Mouse (Mus musculus): Measurements from ENCODE around the gene Hectd1. TPM values are rescaled to one million over a fixed set of nuclear protein-coding genes. Genes with fewer than 3 reads are reported as not detected.

Gene Hectd1
- total RNA-seq (2017), result 139 and 151 TPM in 2 replicates

DNA sequence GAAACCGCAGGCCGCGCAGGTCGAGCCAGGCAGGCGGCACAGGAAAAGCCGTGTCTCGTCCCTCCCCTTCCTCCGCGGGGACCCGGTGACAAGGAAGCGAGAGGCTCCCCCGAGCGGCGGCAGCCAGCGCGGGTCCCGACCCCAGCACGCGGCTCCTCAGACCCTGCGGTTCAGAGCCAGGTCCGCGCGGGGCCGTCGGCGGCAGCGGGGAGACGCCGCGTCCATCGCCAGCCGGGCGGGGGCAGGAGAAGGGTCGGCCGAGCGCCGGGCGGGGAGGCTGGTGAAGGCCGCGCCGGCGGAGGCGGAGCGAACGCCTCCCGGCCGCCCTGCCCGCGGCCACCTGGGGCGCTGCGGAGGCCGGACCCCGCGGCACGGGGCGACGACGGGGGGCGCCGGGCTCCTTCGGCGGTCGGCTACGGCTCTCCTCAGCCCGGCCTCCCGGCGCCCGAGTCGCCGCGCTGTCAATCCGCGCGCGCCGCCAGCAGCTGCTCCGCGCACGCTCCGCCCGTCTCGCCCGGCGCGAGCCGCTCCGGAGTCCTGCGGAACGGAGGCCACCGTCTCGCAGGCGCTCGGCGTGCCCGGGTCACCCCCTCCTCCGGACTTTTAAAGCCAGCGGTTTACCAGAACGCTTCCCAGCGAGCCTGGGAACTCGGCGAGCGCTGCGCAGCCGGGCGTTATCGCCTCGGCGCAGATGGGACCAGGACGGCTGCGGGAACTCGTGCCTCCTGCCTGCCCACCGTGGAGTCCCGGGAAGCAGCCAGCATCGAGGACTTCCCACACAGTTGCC, at the start of gene Hectd1:
Gene Hectd1 (minus strand): TSS at position 247 of the 787 bp plus-strand sequence.
- ATAC-seq (replicated peaks in 1 of 2; ENCODE audit: insufficient read depth in 1 of 2, low FRiP score in 2 of 2, low TSS enrichment in 1 of 2, low read depth in 1 of 2, poor library complexity in 2 of 2, severe bottlenecking in 2 of 2), result peak; percentile 67 to 69

DNA sequence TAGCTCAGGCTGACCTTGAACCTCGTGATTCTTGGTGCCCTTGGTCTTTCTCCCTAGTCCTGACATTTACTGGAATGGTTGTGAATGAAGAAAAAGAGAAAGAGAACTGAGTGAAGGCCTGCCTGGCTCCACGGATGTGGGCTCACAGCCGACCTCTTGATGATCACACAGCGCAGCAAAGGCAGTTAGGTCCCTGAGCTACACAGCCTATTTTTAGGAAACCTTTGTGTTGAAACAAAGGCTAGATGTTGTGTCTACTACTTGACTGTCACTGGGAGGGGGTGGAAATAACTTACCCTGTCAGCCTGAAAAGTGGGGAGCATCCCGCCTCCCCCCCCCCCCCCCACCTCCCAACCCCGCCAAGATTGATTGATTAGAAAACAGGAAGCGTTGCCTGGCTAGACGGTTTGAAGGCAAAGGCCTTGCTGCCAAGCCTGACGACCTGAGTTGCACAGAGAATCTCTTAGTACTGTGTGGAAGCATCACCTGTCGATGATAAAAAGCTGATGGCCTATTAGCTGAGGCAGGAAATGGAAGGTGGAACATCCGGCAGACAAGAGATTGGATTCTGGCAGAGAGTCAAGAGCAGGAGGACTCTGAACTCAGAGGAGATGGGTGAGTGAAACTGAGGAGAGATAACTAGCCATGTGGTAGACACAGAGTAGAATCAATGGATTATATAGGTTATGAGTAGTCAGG, 42.3 kb upstream of the Hectd1 start:
- peak in 1 of 2 experiments; percentile 20; a peak in 1 of 4 replicates for ATAC-seq (replicated peaks in 1 of 2; ENCODE audit: insufficient read depth in 1 of 2, low FRiP score in 2 of 2, low TSS enrichment in 1 of 2, low read depth in 1 of 2, poor library complexity in 2 of 2, severe bottlenecking in 2 of 2)

DNA sequence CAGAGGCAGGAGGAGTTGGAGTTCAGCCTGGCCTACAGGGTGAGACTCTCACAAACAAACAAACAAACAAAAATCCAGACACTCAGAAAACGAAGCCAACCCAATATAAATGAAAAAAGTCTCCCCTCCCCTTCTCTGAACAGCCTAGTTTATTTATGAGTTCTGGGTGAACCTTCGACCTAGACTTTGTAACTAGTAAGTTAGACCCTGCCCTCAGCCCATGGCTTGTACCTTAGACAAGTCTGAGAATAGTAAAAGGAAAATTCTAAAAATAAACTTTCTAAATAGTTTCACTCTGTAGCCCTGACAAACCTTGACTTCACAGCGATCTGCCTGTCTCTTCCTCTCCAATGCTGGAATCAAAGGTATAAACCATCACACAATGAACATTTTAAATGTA, 40.2 kb upstream of the Hectd1 start:
- ATAC-seq (replicated peaks in 1 of 2; ENCODE audit: insufficient read depth in 1 of 2, low FRiP score in 2 of 2, low TSS enrichment in 1 of 2, low read depth in 1 of 2, poor library complexity in 2 of 2, severe bottlenecking in 2 of 2), result no peak

DNA sequence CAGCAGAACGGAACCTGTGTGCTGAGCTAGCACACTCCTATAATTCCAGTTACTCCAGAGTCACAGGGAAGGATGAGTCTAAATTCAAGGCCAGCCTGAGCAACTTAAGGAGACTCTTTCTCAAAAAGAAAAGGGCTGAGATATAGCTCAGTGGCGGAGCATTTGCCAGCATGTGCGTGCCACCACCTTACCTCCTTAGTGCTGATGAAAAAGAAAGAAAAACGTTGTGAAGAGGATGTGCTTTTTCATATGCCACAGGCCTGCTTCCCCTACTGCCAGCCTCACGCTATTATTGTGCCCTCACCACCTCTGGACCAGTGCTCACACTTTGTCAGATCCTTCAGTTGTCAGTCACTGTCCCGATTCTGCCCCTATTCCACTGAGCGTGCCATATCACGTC, 37.7 kb upstream of the Hectd1 start:
- ATAC-seq (replicated peaks in 1 of 2; ENCODE audit: insufficient read depth in 1 of 2, low FRiP score in 2 of 2, low TSS enrichment in 1 of 2, low read depth in 1 of 2, poor library complexity in 2 of 2, severe bottlenecking in 2 of 2), result no peak

DNA sequence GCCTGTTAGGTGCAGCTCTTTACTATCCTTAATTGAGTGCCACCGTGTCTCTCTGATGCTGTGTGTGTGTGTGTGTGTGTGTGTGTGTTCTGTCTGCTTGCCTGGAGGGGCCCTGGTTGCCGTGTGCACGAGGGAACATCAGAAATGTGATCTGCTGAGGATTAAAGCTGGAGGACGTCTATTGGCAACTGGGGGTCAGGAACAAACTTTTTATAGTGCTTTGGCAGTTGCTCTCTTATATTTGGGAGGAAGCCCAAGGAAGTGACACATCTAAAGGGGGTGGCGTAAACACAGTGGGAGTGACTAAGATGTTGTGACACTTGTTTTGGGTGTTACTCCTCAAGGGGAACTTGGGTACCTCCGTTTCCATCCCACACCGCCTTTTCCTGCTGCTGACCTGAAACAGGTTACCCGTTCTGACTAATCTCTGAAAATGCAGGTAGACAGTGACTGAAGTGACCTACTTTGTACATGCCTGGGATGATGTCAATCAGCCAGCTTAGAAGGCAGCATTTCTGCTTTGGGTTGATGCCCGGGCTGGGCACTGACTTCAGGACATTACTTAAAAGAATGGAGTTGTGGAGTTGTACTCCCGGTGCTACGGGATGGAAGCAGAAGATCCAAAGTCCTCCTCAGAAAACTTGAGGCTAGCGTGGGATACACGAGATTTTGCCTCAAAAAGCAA, 37.0 kb upstream of the Hectd1 start:
- peak; percentile 75 to 77 for ATAC-seq (replicated peaks in 1 of 2; ENCODE audit: insufficient read depth in 1 of 2, low FRiP score in 2 of 2, low TSS enrichment in 1 of 2, low read depth in 1 of 2, poor library complexity in 2 of 2, severe bottlenecking in 2 of 2)

DNA sequence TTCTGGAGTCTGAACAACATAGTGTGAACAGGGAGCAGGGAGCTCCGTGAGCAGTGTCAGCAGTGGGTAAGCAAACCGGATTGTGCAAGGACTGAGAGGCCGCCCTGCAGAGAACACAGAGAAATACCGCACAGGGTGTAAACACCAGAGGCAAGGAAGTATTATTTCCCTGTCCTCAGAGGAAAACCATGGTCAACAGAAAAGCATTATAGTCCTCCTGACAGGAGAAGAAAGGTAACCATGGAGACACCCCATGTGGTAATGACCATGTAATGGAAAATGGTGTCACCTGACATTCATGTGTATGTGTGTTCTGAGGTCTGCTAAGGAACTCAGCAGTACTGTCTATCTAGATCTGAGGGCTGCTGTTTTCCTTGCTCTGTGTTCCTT, 36.4 kb upstream of the Hectd1 start:
- ATAC-seq (replicated peaks in 1 of 2; ENCODE audit: insufficient read depth in 1 of 2, low FRiP score in 2 of 2, low TSS enrichment in 1 of 2, low read depth in 1 of 2, poor library complexity in 2 of 2, severe bottlenecking in 2 of 2), result peak; percentile 76 to 81

DNA sequence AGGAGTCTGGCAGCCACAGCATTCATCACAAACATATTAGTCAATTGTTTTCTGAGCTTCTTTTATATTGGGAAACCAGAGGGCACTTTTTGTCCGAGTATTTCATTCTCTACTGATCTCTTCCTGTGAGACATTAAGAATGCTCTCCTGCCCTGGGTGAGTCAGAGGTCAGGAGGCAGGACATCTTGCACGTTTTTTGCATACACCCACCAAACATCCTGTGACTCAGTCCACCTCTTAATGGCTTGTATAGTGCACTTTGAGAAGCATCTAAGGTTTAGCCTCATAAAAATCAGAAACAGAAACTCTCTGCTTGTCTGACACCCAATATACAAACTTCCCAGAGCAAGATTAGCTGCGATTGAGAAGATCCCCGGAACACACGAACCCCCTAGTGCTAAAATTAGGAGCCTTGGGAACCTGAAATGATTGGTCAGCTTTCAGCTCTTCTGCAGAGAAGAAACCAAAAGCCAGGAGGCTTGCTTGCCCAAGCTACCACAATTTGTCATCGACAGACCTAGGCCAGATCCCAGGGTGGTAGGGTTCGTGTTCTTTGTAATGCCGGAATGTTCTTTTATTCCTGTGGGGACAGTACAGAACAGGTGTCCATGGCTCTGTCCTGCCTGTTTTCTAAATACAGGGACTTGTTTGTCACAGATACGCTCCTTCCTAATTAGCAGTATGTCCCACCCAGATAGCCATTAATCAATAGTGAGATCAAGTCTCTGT, 35.9 kb upstream of the Hectd1 start:
- ATAC-seq (replicated peaks in 1 of 2; ENCODE audit: insufficient read depth in 1 of 2, low FRiP score in 2 of 2, low TSS enrichment in 1 of 2, low read depth in 1 of 2, poor library complexity in 2 of 2, severe bottlenecking in 2 of 2), result no peak

DNA sequence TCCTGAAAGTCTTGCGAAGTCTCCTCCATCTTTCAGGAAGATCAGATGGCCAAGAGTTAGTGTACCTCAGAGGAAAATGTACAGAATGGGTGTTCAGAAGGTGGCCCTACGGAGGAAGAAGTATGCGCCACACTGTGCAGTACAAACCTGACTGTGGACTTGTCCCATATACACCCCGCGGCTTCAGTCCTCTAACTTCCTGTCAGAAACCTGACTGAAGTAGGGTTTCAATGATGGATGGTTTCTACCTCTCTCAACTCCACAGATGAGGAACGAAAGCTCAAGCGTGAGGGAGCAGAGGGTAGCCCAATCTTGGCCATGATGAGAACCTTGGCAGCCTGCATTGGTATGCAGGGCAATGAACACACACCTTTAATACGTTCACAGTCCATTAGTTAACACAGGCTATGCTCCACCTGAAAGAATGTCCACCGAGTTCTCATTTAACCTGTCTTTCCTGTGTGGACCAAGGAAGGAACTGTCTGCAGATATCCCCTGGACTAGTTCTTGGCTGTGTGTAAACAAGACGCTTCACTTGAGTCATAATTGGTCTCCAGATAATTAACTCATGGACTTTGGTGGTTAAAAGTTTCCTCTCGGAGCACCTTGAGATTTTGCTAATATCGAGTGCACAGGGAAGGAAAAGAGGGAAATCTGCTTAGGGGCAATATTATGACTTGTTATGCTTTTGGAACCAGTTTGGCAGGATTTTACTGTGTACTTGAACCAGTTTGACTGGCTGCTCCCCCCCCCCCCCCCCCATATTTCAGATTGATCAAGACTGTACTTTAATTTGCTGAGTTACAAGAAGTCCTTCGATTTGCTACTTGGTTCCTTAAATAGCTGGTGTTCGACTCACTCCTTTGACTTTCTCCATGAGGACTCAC, 34.0 kb upstream of the Hectd1 start:
- no peak for ATAC-seq (replicated peaks in 1 of 2; ENCODE audit: insufficient read depth in 1 of 2, low FRiP score in 2 of 2, low TSS enrichment in 1 of 2, low read depth in 1 of 2, poor library complexity in 2 of 2, severe bottlenecking in 2 of 2)

DNA sequence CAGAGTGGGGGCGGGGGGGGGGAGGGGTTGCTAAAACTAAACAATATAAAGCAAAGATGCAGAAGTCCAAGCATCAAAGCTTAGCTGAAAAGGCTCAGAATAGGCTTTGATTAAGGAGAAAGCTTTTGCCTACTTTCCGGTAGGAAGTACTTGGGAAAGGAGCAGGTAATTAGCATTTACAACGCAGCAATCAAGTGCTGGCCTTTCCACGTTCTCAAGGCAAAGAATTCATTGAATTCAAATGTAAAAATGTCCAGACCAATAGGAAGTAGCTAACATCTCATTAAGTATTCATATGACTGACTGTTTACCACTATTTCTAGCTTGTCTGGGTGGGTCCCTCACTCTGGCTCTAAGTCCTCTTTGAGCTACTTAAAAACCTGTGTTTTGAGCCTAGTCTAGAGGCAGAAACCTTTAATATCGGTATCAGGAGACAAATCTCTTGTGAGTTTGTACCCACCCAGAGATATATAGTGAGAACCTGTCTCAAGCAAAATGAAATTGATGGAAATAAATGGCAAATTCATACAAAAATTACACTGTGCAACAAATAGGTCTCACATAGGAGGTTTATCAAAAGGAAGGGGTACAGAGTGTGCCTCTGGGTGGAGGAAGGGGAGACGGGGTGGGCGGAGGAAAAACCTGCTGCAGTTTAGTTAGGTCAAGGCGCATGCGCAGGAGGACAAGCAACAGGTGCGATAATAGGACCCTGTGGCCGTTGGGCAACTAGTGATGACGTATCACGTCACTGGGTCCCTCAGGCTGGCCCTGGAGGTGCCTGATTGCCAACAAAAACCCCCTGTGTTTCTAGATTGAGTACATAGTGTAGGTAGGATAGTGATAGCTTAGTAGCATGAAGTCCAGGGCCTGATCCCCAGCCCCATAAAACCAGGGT, 29.0 kb upstream of the Hectd1 start:
- no peak for ATAC-seq (replicated peaks in 1 of 2; ENCODE audit: insufficient read depth in 1 of 2, low FRiP score in 2 of 2, low TSS enrichment in 1 of 2, low read depth in 1 of 2, poor library complexity in 2 of 2, severe bottlenecking in 2 of 2)

DNA sequence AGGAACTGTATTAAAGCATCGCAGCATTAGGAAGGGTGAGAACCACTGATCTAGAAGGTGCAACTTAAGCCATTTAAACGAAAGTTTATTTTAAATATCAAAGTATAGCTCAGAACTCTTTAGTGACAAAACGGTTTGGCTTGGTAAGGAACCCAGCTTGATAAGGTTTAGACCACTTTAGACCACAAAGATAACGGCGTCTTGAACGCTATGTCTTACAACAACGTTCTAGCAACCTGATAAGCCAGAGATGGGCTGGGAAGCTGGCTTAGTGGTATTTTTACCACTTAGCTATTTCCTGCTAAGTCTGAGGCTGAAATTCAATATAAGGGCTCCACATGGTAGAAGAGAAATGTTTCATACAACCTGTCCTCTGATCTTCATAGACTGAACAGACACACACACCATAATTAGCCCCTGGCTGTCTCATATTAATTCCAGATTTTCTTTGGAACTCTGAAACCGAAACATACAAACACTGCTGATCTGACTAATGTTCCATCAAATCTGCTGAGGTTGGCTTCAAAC, 27.5 kb upstream of the Hectd1 start:
- no peak; a peak in 1 of 4 replicates for ATAC-seq (replicated peaks in 1 of 2; ENCODE audit: insufficient read depth in 1 of 2, low FRiP score in 2 of 2, low TSS enrichment in 1 of 2, low read depth in 1 of 2, poor library complexity in 2 of 2, severe bottlenecking in 2 of 2)

DNA sequence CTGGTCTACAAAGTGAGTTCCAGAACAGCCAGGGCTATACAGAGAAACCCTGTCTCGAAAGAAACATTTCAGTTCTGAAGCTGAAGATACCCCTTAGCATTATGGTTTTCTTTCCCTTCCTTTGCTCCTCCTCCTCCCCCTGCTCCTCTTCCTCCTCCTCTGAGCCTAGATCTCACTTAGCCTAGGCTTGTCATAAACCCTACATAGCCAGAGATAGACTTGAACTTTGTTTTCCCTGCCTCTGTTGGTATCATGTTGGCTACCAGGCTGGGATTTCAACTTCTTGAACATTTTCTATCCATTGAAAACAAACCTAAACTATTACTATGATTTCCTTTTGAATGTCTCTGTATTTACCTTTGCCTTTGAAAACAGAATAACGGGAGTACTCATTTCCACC, 26.5 kb upstream of the Hectd1 start:
- ATAC-seq (replicated peaks in 1 of 2; ENCODE audit: insufficient read depth in 1 of 2, low FRiP score in 2 of 2, low TSS enrichment in 1 of 2, low read depth in 1 of 2, poor library complexity in 2 of 2, severe bottlenecking in 2 of 2), result no peak

DNA sequence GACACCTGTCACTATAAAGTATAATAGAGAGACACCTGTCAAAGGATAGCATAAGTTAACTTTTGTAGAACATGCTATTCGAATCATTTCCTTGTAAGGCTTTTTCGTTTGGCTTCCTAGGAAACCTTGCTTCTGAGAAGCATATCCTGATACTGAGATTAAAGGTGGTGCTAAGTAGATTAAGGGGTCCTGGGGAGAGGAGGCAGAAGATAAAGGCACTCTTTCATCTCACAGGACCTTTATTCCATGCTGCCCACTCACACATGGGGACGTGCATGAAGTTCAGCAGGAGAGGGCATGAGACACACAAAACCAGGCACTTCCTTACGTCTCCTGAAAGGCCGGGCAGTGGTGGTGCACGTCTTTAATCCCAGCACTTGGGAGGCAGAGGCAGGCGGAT, 26.1 kb upstream of the Hectd1 start:
- no peak for ATAC-seq (replicated peaks in 1 of 2; ENCODE audit: insufficient read depth in 1 of 2, low FRiP score in 2 of 2, low TSS enrichment in 1 of 2, low read depth in 1 of 2, poor library complexity in 2 of 2, severe bottlenecking in 2 of 2)

DNA sequence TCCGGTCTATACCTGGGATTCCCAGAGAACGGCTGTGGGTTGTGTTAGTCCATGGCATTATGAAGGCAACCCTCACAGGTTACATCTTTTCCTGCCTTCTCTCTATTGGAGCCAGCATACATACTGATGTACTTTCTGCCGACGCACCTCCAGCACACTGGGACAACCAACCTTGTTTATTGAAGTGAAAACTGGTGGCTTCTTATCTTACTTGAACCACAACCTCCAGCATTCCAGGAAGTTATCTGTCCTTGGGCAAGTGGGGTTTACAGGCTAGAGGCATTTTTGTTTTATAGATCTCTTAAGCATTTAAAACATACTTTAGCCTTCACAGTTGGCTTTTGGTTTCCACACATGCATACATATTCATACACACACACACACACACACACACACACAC, 22.3 kb upstream of the Hectd1 start:
- no peak for ATAC-seq (replicated peaks in 1 of 2; ENCODE audit: insufficient read depth in 1 of 2, low FRiP score in 2 of 2, low TSS enrichment in 1 of 2, low read depth in 1 of 2, poor library complexity in 2 of 2, severe bottlenecking in 2 of 2)

DNA sequence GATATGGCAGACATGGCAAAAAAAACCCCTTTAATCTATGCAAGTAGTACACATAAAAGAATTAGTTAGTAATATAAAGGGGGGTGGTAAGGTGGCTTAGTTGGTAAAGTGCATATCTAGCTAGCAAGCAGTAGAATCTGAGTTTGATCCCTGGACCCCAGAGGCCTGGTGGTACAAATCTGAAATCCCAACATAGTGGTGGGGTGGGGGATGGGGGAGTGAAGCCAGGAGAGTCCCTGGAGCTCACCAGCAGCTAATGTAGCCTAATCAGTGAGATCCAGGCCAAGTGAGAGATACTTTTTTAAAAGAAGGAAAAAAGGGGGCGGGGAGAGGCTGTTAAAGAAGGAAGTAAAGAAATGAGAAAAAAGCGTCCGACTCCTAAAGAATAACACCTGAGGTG, 21.8 kb upstream of the Hectd1 start:
- ATAC-seq (replicated peaks in 1 of 2; ENCODE audit: insufficient read depth in 1 of 2, low FRiP score in 2 of 2, low TSS enrichment in 1 of 2, low read depth in 1 of 2, poor library complexity in 2 of 2, severe bottlenecking in 2 of 2), result no peak

DNA sequence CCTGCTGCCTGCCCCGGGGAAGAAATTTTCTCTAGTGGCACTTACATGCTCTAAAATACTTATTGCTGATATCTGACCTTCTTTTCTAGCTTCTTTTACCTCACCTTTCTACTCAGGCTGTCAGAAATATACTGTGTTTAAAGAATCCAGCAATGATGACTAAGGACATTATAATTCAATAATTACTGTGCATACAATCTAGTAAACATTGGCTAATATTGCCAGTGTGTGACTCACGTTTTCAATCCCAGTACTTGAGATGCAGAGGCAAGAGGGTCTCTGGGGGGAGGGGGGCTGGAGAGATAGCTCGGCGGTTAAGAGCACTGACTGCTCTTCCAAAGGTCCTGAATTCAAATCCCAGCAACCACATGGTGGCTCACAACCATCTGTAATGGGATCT, 21.0 kb upstream of the Hectd1 start:
- no peak for ATAC-seq (replicated peaks in 1 of 2; ENCODE audit: insufficient read depth in 1 of 2, low FRiP score in 2 of 2, low TSS enrichment in 1 of 2, low read depth in 1 of 2, poor library complexity in 2 of 2, severe bottlenecking in 2 of 2)

DNA sequence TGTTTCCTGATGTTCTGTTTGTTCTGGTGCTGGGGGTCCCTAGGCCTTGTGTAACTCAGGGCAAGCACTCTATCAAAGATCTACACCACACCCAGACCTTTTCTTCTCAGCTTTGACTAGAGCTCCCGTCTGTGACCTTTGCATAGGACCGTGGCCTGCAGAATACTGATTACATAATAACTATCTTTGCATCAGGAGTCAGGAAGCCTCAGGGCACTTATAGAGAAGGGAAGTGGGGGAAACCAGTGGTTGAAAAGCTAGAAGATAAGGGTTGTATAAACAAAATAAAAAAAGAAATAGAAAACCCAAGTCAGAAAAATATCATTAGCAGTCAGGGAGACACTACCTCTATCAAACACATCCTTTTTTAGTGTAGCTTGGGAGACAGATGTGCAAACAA, 20.6 kb upstream of the Hectd1 start:
- no peak for ATAC-seq (replicated peaks in 1 of 2; ENCODE audit: insufficient read depth in 1 of 2, low FRiP score in 2 of 2, low TSS enrichment in 1 of 2, low read depth in 1 of 2, poor library complexity in 2 of 2, severe bottlenecking in 2 of 2)

Measured in hematopoietic stem cell, adult 5-6 weeks (primary cell).